Mouse (Mus musculus) E14TG2a.4 (cell line): Measurements from ENCODE around the gene Srgap1.

ENCODE experiments used
- CTCF ChIP-seq: conservative IDR thresholded peaks from 2 replicates; pipeline ENCODE4 v1.5.1; 2014; ENCODE audit warnings: low read length
- POU5F1 ChIP-seq: IDR thresholded peaks from 2 replicates; pipeline ENCODE4 v1.6.1; 2014; ENCODE audit warnings: low read length, borderline replicate concordance

DNA sequence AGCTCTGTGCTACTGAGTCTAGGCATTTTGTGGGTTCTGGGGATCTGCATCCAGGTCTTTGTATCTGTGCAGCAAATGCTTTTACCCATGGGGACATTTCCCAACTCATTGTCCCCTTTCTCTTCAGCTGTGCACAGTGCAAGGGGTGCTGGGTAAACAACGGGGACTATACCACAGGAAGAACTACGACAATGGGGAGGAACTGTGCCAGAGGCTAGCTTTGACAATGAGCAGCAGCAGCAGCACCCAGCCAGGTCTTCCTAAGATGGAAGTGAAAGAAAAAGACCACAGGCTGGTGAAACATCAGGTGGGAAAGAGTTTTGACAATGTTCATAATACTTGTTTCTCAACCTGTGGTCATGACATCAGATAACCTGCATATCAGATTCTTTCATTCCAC is 197.6 kb downstream of the Srgap1 start:
- no peak for TF ChIP-seq CTCF
- no peak for TF ChIP-seq POU5F1
